Mouse (Mus musculus) hematopoietic stem cell, adult 5-6 weeks (primary cell): Measurements from ENCODE around the gene Ccnh. TPM values are rescaled to one million over a fixed set of nuclear protein-coding genes. Genes with fewer than 3 reads are reported as not detected.
"Not testable (repeated sequence)": the region's sequence is repeated elsewhere in the genome, so short reads cannot be mapped to it uniquely, and the experiment has no call there.

Experiments
- ATAC-seq, 2 experiments: fragments of 125-278 bp in 1 of 2; replicated peaks in 1 of 2; 2 replicates each; pipeline ENCODE4 v1.8.0; 2016 to 2017; ENCODE audit warnings: inconsistent platforms in 2 of 2, mild to moderate bottlenecking in 2 of 2, moderate number of reproducible peaks in 2 of 2, low read depth in 1 of 2, moderate TSS enrichment in 1 of 2; ENCODE audit not compliant: low FRiP score in 2 of 2, poor library complexity in 2 of 2, severe bottlenecking in 2 of 2, insufficient read depth in 1 of 2, low TSS enrichment in 1 of 2
- total RNA-seq: library from RNA; stranded (forward); fragments of 172-1452, 232-1000 nt; gene quantifications from 2 replicates; pipeline ENCODE4 v1.2.3, GENCODE M21; 2017

Gene Ccnh
- total RNA-seq: 77.7 and 116 TPM in 2 replicates

GRCm38 (mm10) chr13:85188903-85189643 is at the start of gene Ccnh:
TSS of gene Ccnh (plus strand) at chr13:85189408.
- ATAC-seq: peak; percentile 86 to 94

- ATAC-seq: not testable (repeated sequence)
Measured at GRCm38 (mm10) chr13:85143361-85143760, 45.8 kb upstream of the Ccnh start.

- ATAC-seq: no peak
Measured at GRCm38 (mm10) chr13:85146471-85146870, 42.7 kb upstream of the Ccnh start.

DNA sequence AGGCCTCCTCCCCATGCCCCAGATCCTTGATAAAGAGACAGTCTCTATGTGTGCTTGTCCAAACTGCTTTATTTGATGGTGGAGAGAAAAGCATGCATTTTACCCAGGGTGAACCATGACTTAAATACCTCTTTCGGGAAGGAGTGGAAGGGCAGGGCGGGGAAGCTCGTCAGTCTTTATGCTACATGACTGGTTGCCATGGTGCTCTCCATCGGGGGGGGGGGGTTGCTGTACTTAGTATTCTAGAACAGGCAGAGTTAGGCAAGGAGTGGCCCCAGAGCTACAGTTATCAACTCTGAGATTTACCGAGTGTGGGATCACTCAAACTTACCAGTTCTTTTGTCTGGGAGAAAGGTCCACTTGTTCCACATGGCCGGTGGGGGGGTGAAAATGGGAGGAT is 34.5 kb upstream of the Ccnh start:
- ATAC-seq: no peak

DNA sequence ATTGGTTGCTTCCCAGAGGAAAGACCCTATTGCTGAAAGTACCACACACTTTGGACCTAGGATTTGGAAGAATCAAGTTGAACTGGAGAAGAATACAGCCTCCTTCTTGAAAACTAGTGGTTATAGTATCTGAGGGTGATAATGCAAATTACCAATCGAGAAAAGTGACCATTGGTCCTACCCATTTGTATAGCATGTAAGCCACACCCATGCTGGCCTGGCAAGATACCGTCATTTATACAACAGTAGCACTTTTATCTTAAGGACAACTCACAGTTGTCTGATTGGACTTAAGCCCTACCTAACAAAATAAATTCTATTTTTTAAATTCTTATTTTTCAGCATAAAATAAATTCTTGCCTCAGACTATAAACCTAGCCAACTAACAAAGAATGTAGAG is 29.2 kb upstream of the Ccnh start:
- no peak for ATAC-seq

DNA sequence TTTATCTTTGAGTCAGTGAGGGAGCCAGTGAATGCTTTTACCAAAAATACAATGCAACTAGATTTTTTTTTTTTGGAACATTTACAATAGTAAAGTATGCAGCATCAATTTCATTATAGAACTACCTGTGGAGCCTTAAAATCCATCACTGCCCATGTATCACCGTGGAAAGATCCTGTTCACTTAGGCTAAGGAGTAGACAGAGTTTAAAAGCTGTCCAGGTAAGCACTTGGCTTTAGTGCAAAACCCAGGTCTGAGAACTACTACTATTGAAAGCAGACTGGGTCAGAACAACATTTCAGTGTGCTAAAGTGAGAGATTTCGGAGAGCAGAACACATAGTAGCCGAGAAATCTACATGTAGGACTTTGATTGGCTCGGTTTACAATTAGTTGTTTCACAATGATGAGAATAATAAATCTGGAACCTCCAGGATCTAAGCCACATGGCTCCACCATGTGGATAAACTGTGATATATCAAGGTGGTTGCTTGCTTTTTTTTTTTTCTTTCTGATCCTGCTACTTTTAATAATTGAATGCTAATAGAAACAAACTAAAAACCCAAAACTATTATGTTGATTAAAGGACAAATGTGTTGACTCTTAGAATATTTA is 24.6 kb upstream of the Ccnh start:
- ATAC-seq: 0 out of 4 replicates have a peak, but pooled peaks of 1 of the 2 experiments have one; percentile 45

DNA sequence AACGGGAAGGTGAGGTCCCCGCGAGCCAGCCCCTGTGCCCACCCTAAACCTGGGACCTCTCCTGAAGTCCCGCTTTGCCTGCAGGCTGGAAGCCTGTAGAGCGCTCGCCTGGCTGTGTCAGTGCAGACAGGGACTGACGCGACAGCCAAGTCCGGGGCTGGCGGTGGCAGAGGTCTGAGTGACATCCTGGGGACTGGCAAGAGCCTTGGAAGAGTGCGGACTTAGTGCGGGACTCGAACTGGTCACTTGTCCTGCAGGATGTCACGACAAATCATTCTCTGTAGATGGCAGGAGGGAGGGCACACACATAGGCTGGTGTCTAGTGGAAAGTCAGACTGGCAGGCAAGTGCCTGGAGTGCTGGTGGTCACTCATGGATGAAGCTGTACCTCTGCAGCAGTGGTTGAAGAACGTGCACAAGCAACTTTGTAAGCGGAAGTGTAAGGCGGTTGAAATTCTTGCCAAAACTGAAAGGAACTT is 475 bp downstream of the Ccnh start:
- ATAC-seq: peak; percentile 64 to 74

GRCm38 (mm10) chr13:85191253-85191652 is 2.0 kb downstream of the Ccnh start:
- ATAC-seq: no peak

DNA sequence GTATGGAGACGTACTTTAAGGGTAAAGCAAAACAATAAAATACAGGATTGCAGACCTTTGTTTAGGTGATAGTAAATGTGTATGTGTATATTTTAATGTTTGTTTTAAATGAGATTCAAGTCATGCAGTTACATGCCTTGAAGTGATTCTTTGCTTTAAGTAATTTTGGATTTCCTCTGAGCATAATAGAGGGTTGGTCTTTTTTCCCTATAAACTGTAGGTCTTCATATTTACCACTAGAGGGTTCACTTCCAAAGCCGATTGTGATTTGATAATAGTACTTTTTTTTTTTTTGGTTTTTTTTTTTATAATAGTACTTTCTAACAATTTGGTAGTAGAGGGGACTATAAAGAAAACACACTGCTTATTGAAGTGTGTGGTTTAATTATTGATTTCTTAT is 18.3 kb downstream of the Ccnh start:
- ATAC-seq: peak; percentile 46 to 74; a peak in 3 of 4 replicates

GRCm38 (mm10) chr13:85208656-85209055 is 19.4 kb downstream of the Ccnh start:
- ATAC-seq: no peak

DNA sequence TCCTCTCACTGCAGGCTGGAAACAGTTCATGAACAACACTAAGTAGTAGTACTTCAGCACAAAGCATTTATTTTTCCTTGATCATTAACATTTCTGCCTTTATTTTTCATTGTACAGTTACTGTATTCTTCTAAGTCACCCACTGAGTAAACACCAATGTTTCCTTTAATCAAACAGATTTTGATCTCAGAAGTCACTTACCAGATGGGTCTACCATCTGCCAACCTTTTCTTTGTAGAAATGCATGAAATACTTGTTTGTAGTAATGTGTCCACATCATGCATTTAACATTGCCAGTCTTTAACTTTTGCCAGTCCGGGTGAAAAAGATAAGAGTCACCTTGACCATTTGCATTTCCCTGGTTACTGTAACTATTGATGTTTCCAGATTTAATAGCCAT is 21.1 kb downstream of the Ccnh start:
- no peak for ATAC-seq

GRCm38 (mm10) chr13:85218656-85219055 is 29.4 kb downstream of the Ccnh start:
- ATAC-seq: no peak

DNA sequence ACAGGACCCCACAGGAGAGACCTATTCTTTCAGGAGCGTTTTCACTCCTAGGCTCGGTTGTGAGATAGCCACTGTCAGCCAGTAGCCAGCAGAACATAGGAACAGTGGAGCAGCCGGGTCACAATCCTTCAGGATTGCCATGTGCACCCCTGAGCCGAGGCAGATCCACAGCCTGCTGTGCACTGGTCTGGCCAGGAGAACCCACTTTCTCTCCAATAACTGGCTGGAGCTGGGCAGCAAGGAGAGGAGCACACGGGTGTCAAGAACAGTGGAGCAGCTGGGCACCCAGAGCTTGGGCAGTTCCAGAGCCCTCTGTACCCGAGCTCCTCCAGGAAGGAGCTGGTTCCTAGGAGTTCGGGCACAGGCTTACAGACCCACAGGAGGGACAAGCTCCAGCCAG is 49.6 kb downstream of the Ccnh start:
- ATAC-seq: no peak

Other genes starting within 250 kb of the Ccnh start
- gene Rasa1, start 99.7 kb downstream of the Ccnh start, total RNA-seq: 130 and 133 TPM in 2 replicates